Mouse (Mus musculus) megakaryocyte, embryonic 14.5 days (primary cell): ENCODE results near the gene Rpl5.

Experiments
- FLI1 ChIP-seq: IDR thresholded peaks from 2 replicates; pipeline ENCODE4 v1.6.1; 2012; ENCODE audit warnings: low read length, inconsistent platforms, mixed read lengths
- GATA1 ChIP-seq: IDR thresholded peaks from 3 replicates; pipeline ENCODE4 v1.6.1; 2012; ENCODE audit warnings: mixed read lengths, low read length, inconsistent platforms, borderline replicate concordance

DNA sequence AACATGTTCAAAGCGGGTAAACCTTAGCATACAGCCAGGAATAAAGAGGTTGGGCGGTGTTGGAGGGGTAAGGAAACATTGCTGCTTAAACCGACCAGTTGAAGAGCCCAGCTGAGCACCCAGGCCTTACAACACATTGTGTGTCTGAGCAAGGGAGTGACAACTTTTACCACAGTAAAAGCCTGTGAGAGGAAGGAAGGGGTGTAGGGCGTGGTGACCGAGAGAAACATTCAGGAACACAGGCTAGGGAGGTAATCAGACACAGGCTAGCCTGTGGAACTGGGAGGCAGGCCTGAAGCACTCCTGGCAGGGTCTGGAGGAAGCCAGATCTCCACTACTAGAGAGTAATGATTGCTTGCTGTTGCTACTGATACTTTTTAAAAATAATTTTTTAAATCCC is 50.3 kb downstream of the Rpl5 start:
- TF ChIP-seq GATA1 (no peak), FLI1 (no peak)
